Mouse (Mus musculus) kidney, postnatal 10 days (tissue): ENCODE results near the gene Tmc8.
"Not testable (repeated sequence)": the region's sequence is repeated elsewhere in the genome, so short reads cannot be mapped to it uniquely, and the experiment has no call there.

Source experiments
- DNase-seq: peaks from one replicate; pipeline ENCODE4 v3.0.0; 2021; ENCODE audit warnings: mixed read lengths

Tmc8 gene

DNA sequence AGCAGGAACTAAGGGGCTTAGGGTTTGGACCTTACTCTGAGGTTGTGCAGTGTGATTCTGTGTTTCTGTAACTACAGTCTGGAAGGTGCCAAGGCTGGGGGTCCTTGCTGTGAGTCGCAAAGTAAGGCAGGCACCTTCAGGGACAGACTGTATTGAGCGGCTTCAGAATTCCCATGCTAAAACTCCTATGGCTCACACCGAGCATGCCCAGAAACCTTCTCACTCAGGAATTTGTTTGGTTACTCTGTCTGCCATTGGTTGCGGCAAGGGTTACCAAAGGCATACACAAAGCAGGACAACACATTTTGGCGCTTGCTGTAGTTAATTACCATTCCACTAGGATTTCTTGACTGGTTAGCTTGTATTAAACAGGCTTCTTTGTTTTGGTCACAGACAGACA lies 44.3 kb downstream of the Tmc8 start:
- DNase-seq, result no peak

GRCm38 (mm10) chr11:117826916-117827315 lies 45.0 kb downstream of the Tmc8 start:
- DNase-seq, result no peak

- DNase-seq, result no peak
Observed at GRCm38 (mm10) chr11:117827386-117827785, 45.5 kb downstream of the Tmc8 start.

- peak; percentile 80 for DNase-seq
Observed at GRCm38 (mm10) chr11:117828149-117828887, 46.4 kb downstream of the Tmc8 start.

DNA sequence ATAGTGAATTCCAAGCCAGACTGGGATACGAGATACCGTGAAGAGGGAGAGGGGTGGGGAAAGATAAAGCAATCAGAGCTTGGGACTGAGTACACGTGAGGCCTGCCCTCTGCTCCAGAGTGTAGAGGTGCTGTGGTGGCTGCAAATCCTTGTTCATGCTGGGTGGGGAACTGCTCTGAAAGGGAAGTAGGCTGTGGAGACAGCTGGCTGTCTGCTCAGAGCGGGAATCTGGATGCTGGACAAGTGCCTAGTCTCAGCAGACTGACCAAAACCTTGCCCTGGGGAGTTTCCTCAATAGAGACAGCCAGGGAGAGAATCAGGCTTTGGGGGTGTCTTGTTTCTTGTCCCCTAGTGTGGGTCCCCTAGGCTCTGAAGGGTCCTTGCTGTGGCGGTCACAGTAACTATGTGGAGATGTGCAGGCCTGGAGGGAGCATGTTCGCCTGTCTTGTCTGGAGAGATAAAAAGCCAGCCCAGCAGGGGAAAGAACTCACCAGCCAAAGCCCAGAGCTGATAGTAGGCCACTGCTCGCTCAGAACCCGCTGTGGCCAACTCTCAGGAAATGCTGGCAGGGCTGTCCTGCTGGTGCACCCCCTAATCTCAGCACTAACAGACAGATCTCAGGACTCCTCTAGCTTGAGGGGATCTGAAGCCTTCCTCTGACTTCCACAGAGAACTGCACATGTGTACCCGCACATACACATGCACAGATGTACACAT lies 47.2 kb downstream of the Tmc8 start:
- DNase-seq, result peak; percentile 72

DNA sequence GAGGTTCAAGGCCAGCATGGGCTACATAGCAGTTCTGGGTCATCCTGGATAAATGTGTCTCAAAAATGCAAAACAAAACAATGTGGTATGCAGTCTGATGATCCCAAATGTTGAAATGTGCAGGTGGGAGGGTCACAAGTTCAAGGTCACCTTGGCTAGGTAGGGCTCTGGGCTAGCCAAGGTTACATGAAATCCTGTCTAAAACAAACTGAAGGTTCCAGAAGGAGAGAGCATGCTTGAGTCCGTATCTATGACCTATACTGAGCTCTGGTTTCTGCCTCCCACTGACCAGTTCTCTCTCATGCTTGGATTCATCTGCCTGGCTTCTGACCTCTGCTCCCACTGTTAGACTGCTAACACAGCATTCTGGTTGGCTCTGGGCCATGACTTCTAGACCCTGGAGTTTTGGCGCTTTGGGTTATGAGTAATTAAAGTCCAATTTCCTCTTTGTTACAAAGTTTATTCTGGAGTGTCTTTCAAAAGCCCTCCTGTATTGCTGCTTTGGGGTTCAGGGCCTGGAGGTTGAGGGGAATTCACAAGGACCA lies 47.9 kb downstream of the Tmc8 start:
- DNase-seq, result peak; percentile 92

DNA sequence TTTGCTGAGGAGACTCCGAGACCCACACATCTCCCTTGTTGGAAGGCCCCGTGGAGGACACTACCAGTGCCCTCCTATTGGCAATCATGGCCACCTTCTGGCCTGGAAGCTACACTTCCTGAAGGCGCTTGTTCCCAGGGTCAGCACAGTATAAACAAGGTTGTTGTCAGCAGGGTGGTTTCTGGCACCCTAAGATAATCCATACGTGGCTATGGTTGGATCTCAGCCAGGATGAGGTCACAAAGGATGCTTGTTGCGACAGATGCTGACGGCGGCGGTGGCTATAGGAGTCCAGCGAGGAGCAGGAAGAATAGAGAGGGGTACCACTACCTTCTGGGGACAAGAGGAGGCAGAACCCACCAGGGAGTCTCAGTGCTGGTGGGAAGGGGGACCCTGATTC lies 48.5 kb downstream of the Tmc8 start:
- no peak for DNase-seq

GRCm38 (mm10) chr11:117832086-117832969 lies 50.5 kb downstream of the Tmc8 start:
- peak; percentile 85 for DNase-seq

DNA sequence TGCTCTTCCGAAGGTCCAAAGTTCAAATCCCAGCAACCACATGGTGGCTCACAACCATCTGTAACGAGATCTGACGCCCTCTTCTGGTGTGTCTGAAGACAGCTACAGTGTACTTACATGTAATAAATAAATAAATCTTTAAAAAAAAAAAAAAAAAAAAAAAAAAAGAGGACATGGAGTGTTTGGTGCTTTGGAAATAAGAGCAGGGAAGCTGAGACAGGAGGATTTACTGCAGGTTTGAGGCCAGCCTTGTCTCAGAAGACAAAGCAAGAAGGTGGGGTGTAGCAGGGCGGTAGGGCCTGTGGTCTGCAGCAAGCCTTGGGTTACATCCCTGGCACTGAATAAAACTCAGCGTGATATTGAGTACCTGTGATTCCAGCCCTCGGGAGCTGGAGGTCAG lies 51.6 kb downstream of the Tmc8 start:
- not testable (repeated sequence) for DNase-seq

- DNase-seq, result peak; percentile 51
Observed at GRCm38 (mm10) chr11:117834086-117834485, 52.2 kb downstream of the Tmc8 start.

DNA sequence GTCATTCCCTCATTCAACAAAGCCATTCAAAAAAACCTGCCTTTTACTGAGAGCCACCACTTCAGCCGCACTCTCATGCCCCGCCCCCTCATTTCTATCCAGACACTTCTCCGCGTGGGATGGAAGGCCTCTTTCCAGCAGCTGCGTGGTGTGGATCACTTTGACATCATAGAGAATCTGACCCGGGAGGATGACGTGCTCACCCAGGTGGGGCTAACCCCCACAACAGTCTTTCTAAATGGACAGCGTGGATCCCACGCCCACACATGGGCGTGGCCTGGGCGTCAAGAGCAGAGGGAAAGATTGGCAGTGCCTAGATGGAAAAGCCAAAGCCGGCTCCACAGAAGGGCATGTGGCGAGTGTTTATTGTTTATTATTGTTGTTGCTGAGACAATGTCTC lies 54.4 kb downstream of the Tmc8 start:
- peak; percentile 56 for DNase-seq

- peak; percentile 48 for DNase-seq
Observed at GRCm38 (mm10) chr11:117838572-117838971, 56.7 kb downstream of the Tmc8 start.

GRCm38 (mm10) chr11:117839021-117839420 lies 57.1 kb downstream of the Tmc8 start:
- DNase-seq, result no peak

GRCm38 (mm10) chr11:117840910-117841309 lies 59.0 kb downstream of the Tmc8 start:
- DNase-seq, result no peak
